Mouse (Mus musculus): Measurements from ENCODE around the gene Rps6kc1.

- TF ChIP-seq GATA1 (IDR thresholded peaks at IDR 0.05; ENCODE audit: low read length) = no peak
- TF ChIP-seq TAL1 (IDR thresholded peaks at IDR 0.05; ENCODE audit: low read length) = no peak
These were observed 36.4 kb upstream of the Rps6kc1 start for GRCm38 (mm10) chr1:190947986-190948385.

All from erythroblast, embryonic 14.5 days (primary cell).